Mouse (Mus musculus) MEL (cell line): ENCODE results near the gene Tnfsf9. TPM values are rescaled to one million over a fixed set of nuclear protein-coding genes. Genes with fewer than 3 reads are reported as not detected.

Source experiments
- DNase-seq: peaks from one replicate; pipeline ENCODE4 v3.0.0; 2011; ENCODE audit warnings: low read depth, low spot score
- H3K27ac ChIP-seq: 2 replicates; pipeline ENCODE4 v1.5.1; 2012; ENCODE audit warnings: low read depth, mild to moderate bottlenecking, control low read depth, low read length, moderate library complexity; ENCODE audit not compliant: control insufficient read depth
- H3K27me3 ChIP-seq, 2 experiments: fragments of 150-350 bp in 1 of 2; sonication (generic) in 1 of 2; 2 replicates each; pipeline ENCODE4 v1.6.1; 2012; ENCODE audit warnings: low read length in 2 of 2, mild to moderate bottlenecking in 2 of 2, improper control_type of control experiment in 1 of 2, moderate library complexity in 1 of 2; ENCODE audit not compliant: insufficient read depth in 2 of 2, control insufficient read depth in 1 of 2
- H3K36me3 ChIP-seq, 2 experiments: 2 replicates each; pipeline ENCODE4 v1.6.1; 2012 to 2014; ENCODE audit warnings: low read length in 2 of 2, improper control_type of control experiment in 1 of 2, inconsistent platforms in 1 of 2, mild to moderate bottlenecking in 1 of 2; ENCODE audit not compliant: insufficient read depth in 2 of 2, control insufficient read depth in 1 of 2
- H3K4me1 ChIP-seq, 2 experiments: fragments of 150-350 bp in 1 of 2; sonication (generic) in 1 of 2; 2 replicates each; pipeline ENCODE4 v1.6.1; 2012; ENCODE audit warnings: low read length in 2 of 2, improper control_type of control experiment in 1 of 2, mild to moderate bottlenecking in 1 of 2; ENCODE audit not compliant: insufficient read depth in 2 of 2, control insufficient read depth in 1 of 2
- H3K4me3 ChIP-seq, 2 experiments: fragments of 150-350 bp in 1 of 2; sonication (generic) in 1 of 2; 2 replicates each; pipeline ENCODE4 v1.5.1; 2012; ENCODE audit warnings: low read depth in 2 of 2, low read length in 2 of 2, mild to moderate bottlenecking in 2 of 2, moderate library complexity in 2 of 2, control low read depth in 1 of 2, improper control_type of control experiment in 1 of 2; ENCODE audit not compliant: control insufficient read depth in 1 of 2, insufficient read depth in 1 of 2
- H3K79me2 ChIP-seq: 2 replicates; pipeline ENCODE4 v1.6.1; 2012; ENCODE audit warnings: mild to moderate bottlenecking, low read length, moderate library complexity; ENCODE audit not compliant: control insufficient read depth, poor library complexity, insufficient read depth
- H3K9ac ChIP-seq: 2 replicates; pipeline ENCODE4 v1.6.1; 2012; ENCODE audit warnings: low read depth, mild to moderate bottlenecking, control low read depth, low read length, moderate library complexity; ENCODE audit not compliant: control insufficient read depth, poor library complexity, severe bottlenecking
- H3K9me3 ChIP-seq: fragments of 150-350 bp; sonication (generic); replicated peaks from 2 replicates; pipeline ENCODE4 v1.6.1; 2012; ENCODE audit warnings: mild to moderate bottlenecking, low read length, improper control_type of control experiment, moderate library complexity; ENCODE audit not compliant: insufficient read depth
- BHLHE40 ChIP-seq: IDR thresholded peaks from 2 replicates; pipeline ENCODE4 v1.6.1; 2012; ENCODE audit warnings: low read depth, mild to moderate bottlenecking, inconsistent platforms, low read length, improper control_type of control experiment, borderline replicate concordance
- CTCF ChIP-seq, 3 experiments: IDR thresholded peaks in 2 of 3; conservative IDR thresholded peaks in 1 of 3; 2 replicates each; pipeline ENCODE4 v1.5.1; 2011 to 2012; ENCODE audit warnings: low read length in 3 of 3, low read depth in 2 of 3, mild to moderate bottlenecking in 2 of 3, improper control_type of control experiment in 1 of 3, inconsistent platforms in 1 of 3, mixed read lengths in 1 of 3, moderate library complexity in 1 of 3; ENCODE audit not compliant: control insufficient read depth in 1 of 3, insufficient read depth in 1 of 3, poor library complexity in 1 of 3, severe bottlenecking in 1 of 3
- EP300 ChIP-seq, 2 experiments: IDR thresholded peaks; 2 replicates each; pipeline ENCODE4 v1.6.1; 2011; ENCODE audit warnings: improper control_type of control experiment in 2 of 2, low read length in 2 of 2, low read depth in 1 of 2, mild to moderate bottlenecking in 1 of 2
- ETS1 ChIP-seq: IDR thresholded peaks from 2 replicates; pipeline ENCODE4 v1.6.1; 2012; ENCODE audit warnings: low read depth, mild to moderate bottlenecking, inconsistent platforms, low read length, improper control_type of control experiment, moderate library complexity
- GABPA ChIP-seq: IDR thresholded peaks from 2 replicates; pipeline ENCODE4 v1.6.1; 2012; ENCODE audit warnings: low read depth, mild to moderate bottlenecking, inconsistent platforms, low read length, improper control_type of control experiment, moderate library complexity
- GATA1 ChIP-seq: IDR thresholded peaks from 2 replicates; pipeline ENCODE4 v1.6.1; 2011; ENCODE audit warnings: low read depth, low read length, improper control_type of control experiment
- HCFC1 ChIP-seq: IDR thresholded peaks from 2 replicates; pipeline ENCODE4 v1.6.1; 2012; ENCODE audit warnings: low read depth, mild to moderate bottlenecking, inconsistent platforms, low read length, improper control_type of control experiment, moderate library complexity
- JUND ChIP-seq: IDR thresholded peaks from 2 replicates; pipeline ENCODE4 v1.6.1; 2011; ENCODE audit warnings: low read depth, mild to moderate bottlenecking, improper control_type of control experiment, low read length
- MAX ChIP-seq: IDR thresholded peaks from 2 replicates; pipeline ENCODE4 v1.6.1; 2011; ENCODE audit warnings: low read length, improper control_type of control experiment
- MAZ ChIP-seq: IDR thresholded peaks from 2 replicates; pipeline ENCODE4 v1.6.1; 2012; ENCODE audit warnings: low read depth, mild to moderate bottlenecking, inconsistent platforms, low read length, improper control_type of control experiment
- MEF2A ChIP-seq: IDR thresholded peaks from 2 replicates; pipeline ENCODE4 v1.6.1; 2014; ENCODE audit warnings: low read depth, mild to moderate bottlenecking, inconsistent platforms, low read length, improper control_type of control experiment; ENCODE audit not compliant: poor library complexity, insufficient replicate concordance, severe bottlenecking; ENCODE audit errors: extremely low read depth
- MXI1 ChIP-seq: IDR thresholded peaks from 2 replicates; pipeline ENCODE4 v1.6.1; 2011; ENCODE audit warnings: mild to moderate bottlenecking, low read depth, low read length, improper control_type of control experiment
- MYB ChIP-seq: IDR thresholded peaks from 2 replicates; pipeline ENCODE4 v1.6.1; 2011; ENCODE audit warnings: mild to moderate bottlenecking, low read depth, low read length, improper control_type of control experiment
- MYC ChIP-seq: IDR thresholded peaks from 2 replicates; pipeline ENCODE4 v1.6.1; 2011; ENCODE audit warnings: low read depth, mild to moderate bottlenecking, low read length, improper control_type of control experiment, moderate library complexity
- POLR2A ChIP-seq, 2 experiments: IDR thresholded peaks; 2 replicates each; pipeline ENCODE4 v1.6.1; 2011 to 2012; ENCODE audit warnings: low read length in 2 of 2, mild to moderate bottlenecking in 2 of 2, control low read depth in 1 of 2, improper control_type of control experiment in 1 of 2, low read depth in 1 of 2, moderate library complexity in 1 of 2; ENCODE audit not compliant: control insufficient read depth in 1 of 2, insufficient read depth in 1 of 2, poor library complexity in 1 of 2
- POLR2AphosphoS5 ChIP-seq: IDR thresholded peaks from 2 replicates; pipeline ENCODE4 v1.6.1; 2012; ENCODE audit warnings: low read depth, borderline replicate concordance, mild to moderate bottlenecking, inconsistent platforms, low read length, moderate library complexity, mixed read lengths
- RAD21 ChIP-seq: IDR thresholded peaks from 2 replicates; pipeline ENCODE4 v1.6.1; 2011; ENCODE audit warnings: mild to moderate bottlenecking, low read depth, low read length, improper control_type of control experiment
- RCOR1 ChIP-seq: IDR thresholded peaks from 2 replicates; pipeline ENCODE4 v1.6.1; 2012; ENCODE audit warnings: low read depth, mild to moderate bottlenecking, inconsistent platforms, low read length, improper control_type of control experiment
- SIN3A ChIP-seq: IDR thresholded peaks from 2 replicates; pipeline ENCODE4 v1.6.1; 2012; ENCODE audit warnings: low read length, improper control_type of control experiment, inconsistent platforms
- TAL1 ChIP-seq: IDR thresholded peaks from 2 replicates; pipeline ENCODE4 v1.6.1; 2012; ENCODE audit warnings: mild to moderate bottlenecking, inconsistent platforms, low read length, moderate library complexity, mixed read lengths
- TBP ChIP-seq: IDR thresholded peaks from 2 replicates; pipeline ENCODE4 v1.8.0; 2011; ENCODE audit warnings: low read depth, low read length, improper control_type of control experiment
- TCF12 ChIP-seq: IDR thresholded peaks from 2 replicates; pipeline ENCODE4 v1.6.1; 2014; ENCODE audit warnings: low read depth, mild to moderate bottlenecking, inconsistent platforms, low read length, improper control_type of control experiment, moderate library complexity
- ZKSCAN1 ChIP-seq: IDR thresholded peaks from 2 replicates; pipeline ENCODE4 v1.6.1; 2012; ENCODE audit warnings: low read depth, mild to moderate bottlenecking, inconsistent platforms, low read length, improper control_type of control experiment, moderate library complexity
- ZMIZ1 ChIP-seq: IDR thresholded peaks from 2 replicates; pipeline ENCODE4 v1.6.1; 2012; ENCODE audit warnings: low read depth, mild to moderate bottlenecking, inconsistent platforms, low read length, improper control_type of control experiment, moderate library complexity
- polyA plus RNA-seq, 2 experiments: library from polyadenylated mRNA; stranded (reverse) in 1 of 2; unstranded in 1 of 2; fragments of >175 nt in 1 of 2; fragments of >200 nt in 1 of 2; gene quantifications; 2 replicates each; pipeline versions ENCODE4 v1.2.1 to v1.2.4; 2012; ENCODE audit warnings: low replicate concordance in 2 of 2, low read depth in 1 of 2; ENCODE audit not compliant: insufficient read length in 2 of 2, insufficient read depth in 1 of 2, missing spikeins in 1 of 2
- total RNA-seq: library from RNA; depleted of rRNA; stranded (reverse); fragments of 300-350 nt; gene quantifications from 2 replicates; pipeline ENCODE4 v1.2.3, GENCODE M21; 2012

Gene Tnfsf9
- total and polyA plus RNA-seq, 3 experiments: 2.0 to 3.4 TPM; not detected in 1

DNA sequence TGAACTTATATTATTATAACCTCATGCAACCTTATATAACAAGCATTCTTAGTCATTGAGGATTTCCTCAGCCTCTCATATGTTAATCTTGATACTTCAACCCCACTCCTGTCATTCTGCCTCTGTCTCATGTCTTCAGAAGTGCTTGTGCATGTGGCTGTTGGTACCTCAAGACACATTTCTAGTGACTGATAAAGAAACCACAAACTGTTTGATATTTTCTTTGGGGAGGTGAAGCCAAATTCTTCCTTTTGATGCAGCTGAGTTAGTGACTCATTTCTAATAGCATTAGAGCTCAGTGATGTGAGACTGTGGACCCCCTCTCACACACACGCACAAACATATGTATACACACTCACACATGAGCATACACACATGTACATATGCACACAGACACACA lies 26.7 kb downstream of the Tnfsf9 start:
- H3K27ac ChIP-seq: peak overlapping the region; percentile 95
- no peak overlapping the region for H3K4me3 ChIP-seq
- H3K79me2 ChIP-seq: no peaks in the 10 kb centered on the region
- peak; percentile 94 for DNase-seq
- peaks cover 0 to 37% of the 10 kb centered on the region in 2 experiments; a peak in 2 of 4 replicates for H3K36me3 ChIP-seq
- no peak overlapping the region for H3K9ac ChIP-seq
- H3K27me3 ChIP-seq: no peaks in the 10 kb centered on the region
- H3K4me1 ChIP-seq: peaks cover 25 to 44% of the 10 kb centered on the region in 2 experiments
- TF ChIP-seq BHLHE40 (peak; percentile 80), GABPA (no peak), MEF2A (no peak), EP300 (IDR thresholded peaks at IDR 0.05; ENCODE audit: low read depth in 1 of 2, low read length in 2 of 2) (peak; percentile 98 to 99), TAL1 (peak; percentile 83), ETS1 (peak; percentile 98), ZKSCAN1 (no peak), ZMIZ1 (no peak), MXI1 (peak; percentile 92), MAX (peak; percentile 85), POLR2AphosphoS5 (0 out of 2 replicates have a peak, but pooled peaks have one; percentile 35), TBP (peak; percentile 52; the same call in 1 of the 2 replicates), MYB (peak; percentile 95), JUND (peak; percentile 90), HCFC1 (no peak), SIN3A (peak; percentile 95), GATA1 (peak; percentile 97), RAD21 (no peak), TCF12 (peak; percentile 93), MYC (peak; percentile 97), RCOR1 (peak; percentile 90), MAZ (no peak; the same call in 1 of the 2 replicates), POLR2A (IDR thresholded peaks at IDR 0.05; ENCODE audit: control insufficient read depth in 1 of 2, insufficient read depth in 1 of 2, low read depth in 1 of 2, low read length in 2 of 2, poor library complexity in 1 of 2) (no peak), CTCF (IDR thresholded peaks at IDR 0.05 in 2 of 3, conservative IDR thresholded peaks at IDR 0.05 in 1 of 3; ENCODE audit: control insufficient read depth in 1 of 3, insufficient read depth in 1 of 3, low read depth in 2 of 3, low read length in 3 of 3, poor library complexity in 1 of 3, severe bottlenecking in 1 of 3) (no peak)
- H3K9me3 ChIP-seq: no peaks in the 10 kb centered on the region
